Mouse (Mus musculus): ENCODE data around the gene Grb10.
A peak's percentile ranks its signal among the peaks of the same experiment; 100 is the strongest.

The Grb10 gene

GRCm38 (mm10) chr11:12038470-12038985, at the start of gene Grb10:
TSS of gene Grb10 (minus strand) at chr11:12038683.
- no peak for DNase-seq

GRCm38 (mm10) chr11:12081638-12082037, 43.2 kb upstream of the Grb10 start:
- DNase-seq = no peak

DNA sequence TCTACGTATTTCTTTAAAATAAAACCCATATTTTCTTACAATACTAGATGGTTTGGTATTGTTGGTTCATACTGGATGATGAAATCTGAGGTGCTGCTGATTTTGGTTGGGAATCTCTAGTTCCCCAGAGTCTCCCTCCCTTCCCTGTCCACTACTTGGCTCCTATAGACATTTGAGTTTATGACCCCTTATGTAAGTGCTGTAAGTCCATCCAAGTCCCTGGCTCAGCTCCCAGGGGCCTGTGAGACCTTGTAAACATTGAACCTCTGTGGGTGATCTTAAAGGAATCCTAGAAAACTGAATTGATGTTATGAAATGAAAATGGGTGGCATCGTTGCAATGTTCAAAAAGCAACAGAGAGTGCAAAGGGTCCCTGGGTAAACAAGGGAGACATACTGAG, 40.7 kb upstream of the Grb10 start:
- DNase-seq = no peak

- DNase-seq = no peak
Measured at GRCm38 (mm10) chr11:12075449-12075848, 37.0 kb upstream of the Grb10 start.

DNA sequence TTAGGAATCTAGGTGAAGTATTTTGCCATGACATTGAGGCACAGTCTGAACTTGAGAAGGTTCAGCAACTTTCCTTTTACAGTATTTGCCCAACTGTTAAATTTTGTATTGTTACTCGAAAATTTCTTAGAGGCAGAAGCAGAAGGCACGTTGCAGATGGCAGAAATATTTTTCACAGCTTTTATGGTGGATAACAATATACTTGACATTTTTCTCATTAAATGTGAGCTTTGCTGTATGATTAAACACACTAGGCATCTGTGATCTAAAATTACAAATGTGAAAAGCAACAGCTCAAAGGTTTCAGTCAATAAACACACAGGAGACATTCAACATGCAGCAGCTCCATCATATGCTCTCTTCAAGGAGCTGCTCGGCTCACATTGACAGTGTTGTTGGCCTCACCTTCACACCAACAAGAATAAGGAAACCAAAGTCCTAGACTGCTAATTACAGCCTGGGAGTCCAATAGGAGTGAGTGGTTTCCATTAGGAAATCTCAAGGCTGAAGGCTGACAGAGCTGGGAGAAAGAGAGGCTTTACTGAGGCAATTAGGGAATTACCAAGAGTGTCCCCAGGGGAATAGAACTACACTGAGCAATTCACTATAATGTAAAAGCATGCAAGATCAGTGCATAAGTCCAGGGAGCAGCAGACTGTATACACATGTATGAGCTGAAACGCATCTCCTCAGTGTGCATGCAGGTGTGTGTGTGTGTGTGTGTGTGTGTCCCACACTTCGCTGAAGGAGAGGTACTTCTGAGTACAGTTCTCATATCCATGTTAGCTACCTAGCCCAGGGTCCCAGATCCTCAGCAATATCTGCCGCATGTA, 35.1 kb upstream of the Grb10 start:
- no peak for DNase-seq

- no peak for DNase-seq
Measured at GRCm38 (mm10) chr11:12072322-12072721, 33.8 kb upstream of the Grb10 start.

DNA sequence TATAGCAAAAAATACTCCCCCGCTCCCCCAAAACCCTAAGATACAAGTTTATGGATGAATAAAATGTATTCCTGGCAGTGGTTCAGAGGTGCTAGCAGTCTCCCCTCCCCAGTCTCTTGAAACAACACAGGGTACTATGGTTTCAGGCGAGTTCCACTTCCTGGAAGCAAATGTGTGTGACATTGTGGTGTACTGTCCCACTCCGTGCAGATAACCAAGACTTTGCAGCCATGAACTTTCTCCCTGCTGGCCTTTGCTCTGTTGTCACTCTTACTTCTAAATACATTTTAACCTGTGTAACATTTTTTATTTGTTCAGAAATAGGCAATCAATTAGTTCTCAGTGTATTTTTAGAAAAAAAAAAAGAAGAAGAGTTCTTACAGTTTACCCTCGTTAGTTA, 20.5 kb upstream of the Grb10 start:
- DNase-seq = no peak

- no peak for DNase-seq
Measured at GRCm38 (mm10) chr11:12048547-12049327, 10.3 kb upstream of the Grb10 start.

DNA sequence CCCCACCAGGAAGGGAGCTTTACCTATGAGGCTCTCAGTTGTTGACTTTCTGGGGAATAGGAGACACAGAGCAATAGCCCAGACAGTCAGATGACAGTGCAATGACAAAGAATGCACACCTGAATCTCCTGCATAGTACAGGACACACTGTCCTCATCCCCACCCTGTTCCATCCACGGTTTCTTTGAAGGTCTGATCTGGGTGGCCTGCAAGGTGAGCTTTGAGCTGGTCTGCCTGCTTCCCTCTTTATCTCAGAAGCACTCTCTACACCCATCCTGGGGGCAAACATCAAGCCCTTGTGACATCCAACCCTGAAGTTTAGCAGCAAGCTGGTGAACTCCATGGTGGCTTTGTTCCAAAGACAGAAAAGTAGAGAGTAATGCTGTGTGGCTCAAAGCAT, 9.7 kb upstream of the Grb10 start:
- DNase-seq = no peak

DNA sequence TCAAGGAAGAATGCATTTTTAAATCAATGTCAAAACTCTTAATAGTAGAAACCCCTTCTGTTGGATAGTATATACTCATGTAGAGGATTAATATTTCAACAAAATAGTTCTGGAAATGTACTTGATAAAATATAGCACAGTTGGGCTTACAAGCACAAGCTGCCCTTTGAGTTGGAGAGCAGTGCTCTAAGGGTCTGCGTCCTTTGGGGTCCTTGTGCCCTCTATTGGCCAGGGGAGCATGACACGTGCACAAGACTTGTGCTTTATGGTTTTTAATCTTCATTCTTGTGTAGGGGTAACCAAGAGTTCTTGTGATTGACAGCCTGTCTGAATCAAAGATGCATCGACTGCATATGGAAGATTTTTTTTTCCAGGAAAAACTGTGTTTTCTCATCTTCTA, 5.8 kb upstream of the Grb10 start:
- no peak for DNase-seq

GRCm38 (mm10) chr11:12041787-12042186, 3.3 kb upstream of the Grb10 start:
- DNase-seq = no peak

DNA sequence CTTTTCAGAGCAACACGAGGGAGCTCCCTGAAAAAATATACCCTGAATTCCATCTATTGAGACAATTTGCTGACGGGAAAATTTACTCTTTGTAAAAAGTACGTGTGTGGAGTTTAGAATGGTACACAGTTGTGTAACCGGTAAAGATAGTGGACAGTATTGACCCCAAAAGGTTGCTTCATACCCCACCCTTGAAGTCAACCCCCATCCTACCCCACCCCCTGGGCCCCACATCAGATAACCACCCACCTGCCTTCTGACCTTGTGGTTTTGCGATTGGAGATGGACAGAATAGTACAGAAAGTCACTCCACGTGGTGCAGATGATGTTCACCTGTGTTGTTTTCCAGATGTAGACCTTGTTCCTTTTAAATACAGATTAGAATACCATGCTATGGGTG, 2.9 kb upstream of the Grb10 start:
- no peak for DNase-seq

DNA sequence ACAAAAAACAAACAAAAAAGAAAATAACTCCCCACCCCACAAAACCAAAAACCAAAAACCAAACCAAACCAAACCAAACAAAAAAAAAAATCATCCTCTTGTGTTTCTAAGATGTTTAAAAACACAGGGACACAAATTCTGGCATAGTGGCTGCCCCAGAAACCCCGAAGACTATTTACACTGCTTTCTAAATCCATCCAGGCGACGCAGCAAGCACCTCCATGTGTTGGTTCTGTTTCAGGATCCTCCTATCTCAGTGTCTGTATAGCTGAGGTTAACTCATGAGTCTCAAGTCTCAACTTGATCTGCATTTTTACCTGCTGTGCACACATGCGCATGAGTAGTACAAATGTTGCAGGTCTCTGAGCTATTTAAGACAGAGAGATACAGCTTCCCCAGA, 1.9 kb upstream of the Grb10 start:
- no peak for DNase-seq

GRCm38 (mm10) chr11:12039748-12040147, 1.3 kb upstream of the Grb10 start:
- DNase-seq = no peak

DNA sequence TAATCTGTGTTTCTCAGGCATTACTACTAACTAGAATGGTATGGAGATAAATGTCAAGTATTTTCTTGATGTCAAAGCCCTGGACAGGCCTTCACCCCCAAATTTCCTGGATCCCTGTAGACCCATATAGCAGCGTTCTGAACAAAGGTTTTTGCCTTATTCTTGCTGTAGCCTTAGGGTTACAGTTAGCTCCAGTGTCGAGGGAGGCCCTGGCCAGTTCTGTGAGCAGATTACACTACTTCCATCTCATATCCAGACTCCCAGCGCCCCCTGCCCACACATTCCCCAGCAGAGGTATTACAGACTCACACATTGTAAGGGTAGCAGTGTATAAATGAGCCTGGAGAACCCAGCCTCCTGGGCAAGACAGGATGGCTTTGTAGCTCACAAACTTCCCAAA, 615 bp upstream of the Grb10 start:
- DNase-seq = no peak

DNA sequence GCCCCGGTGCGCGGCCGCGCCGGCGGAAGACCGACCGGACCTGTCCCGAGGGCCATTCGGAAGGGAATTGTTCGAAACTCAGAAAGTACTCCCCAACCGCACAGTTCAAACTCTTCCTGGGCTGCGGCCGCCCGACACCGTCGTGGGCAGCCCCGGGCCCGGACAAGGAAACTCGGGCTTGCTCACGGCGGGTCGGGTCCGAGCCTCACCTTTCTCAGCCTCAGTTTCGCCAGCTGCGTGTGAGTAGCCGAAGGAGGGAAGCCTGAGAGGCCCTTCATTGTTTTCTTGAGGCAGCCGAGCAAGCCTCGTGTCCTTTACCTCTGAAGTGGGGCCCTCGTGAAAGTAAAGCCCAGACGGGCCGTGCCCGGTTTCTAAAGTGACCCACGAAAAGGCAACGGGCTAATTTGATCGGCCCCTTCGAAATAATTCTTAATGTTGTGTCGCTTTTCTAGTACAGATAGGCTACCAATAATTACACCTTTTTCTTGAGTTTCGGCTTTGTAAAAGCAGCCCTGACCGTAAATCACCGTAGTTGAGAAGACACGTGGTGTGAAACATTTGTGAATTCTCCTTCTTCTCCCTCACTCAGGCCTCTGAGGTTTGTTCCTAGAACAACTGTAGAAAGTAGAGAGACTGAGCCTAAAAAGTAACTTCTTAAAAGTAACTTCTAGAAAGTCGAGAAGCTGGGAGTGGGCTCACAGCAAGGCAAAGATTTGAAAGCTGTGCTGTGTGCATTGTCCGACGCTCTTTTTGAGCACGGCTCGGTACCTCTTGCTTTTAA, 604 bp downstream of the Grb10 start:
- no peak for DNase-seq

GRCm38 (mm10) chr11:12037075-12037686, 1.3 kb downstream of the Grb10 start:
- peak in 1 of 2 experiments; percentile 33 for DNase-seq

DNA sequence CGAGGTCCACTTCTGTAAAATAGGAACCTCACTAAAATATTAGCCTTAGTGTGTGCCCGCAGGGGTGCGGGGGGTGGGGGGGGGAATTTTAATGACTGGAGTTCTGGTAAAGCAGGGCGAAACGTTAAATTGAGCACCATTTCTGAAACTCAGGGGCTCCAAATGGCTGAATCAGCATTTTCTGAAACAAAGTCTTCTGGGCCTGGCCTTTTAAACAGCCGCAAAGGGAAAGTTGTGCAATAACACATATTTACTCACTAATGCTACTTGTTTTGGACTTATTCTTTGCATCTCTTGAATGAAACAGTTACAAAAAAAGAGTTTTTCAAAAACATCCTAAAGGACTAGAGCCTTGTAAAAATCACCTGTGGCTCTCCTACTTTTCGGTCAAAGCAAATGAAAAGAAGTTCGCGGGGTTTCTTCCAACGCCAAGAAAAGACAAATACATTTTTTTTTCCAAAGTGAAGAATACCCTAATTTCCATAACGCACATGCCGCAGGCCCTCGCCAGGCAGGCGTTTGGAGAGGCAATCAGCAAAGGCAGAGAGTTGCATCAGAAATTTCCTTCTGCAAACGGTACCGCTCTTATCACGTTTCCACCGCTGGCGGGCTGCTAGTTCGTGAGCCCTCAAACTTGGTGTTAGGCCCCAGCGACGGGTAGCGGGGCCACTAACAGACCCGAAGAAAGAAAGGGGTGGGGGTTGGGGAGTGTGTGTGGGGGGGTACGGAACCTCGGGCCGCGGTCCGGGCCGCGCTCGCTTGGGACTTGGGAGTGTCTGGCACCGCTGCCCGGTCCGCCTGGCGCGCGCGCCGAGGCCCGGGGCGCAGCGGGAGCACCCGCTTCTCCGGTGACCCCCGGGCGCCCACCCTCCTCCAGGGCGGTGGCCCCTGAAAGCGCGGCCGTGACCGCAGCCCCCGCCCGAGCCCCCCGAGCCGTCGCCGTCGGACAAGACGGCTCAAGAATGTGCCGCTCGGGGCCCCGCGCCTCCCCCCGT, 2.3 kb downstream of the Grb10 start:
- no peak for DNase-seq

- no peak for DNase-seq
Measured at GRCm38 (mm10) chr11:12035324-12035723, 3.2 kb downstream of the Grb10 start.

- no peak for DNase-seq
Measured at GRCm38 (mm10) chr11:12034781-12035180, 3.7 kb downstream of the Grb10 start.

DNA sequence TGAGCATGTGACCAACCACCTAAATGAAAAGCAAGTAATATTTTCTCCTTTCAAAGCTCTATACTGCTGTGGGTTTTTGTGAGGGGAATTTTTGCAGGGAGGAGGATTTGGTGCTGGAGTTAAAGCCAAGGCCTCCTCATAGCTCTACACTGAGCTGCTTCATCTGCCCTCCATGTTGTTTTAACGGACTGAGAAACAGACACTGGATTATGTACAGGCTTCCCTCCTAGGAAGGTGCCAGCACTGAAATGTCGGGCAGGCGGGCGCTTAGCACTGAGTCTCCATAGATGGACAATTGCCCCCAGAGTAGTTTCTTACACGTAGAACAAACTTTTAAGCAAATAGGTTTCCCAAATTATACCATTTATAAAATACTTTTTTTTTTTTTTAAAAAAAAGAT, 4.1 kb downstream of the Grb10 start:
- no peak for DNase-seq
